Mouse (Mus musculus): ENCODE results near the gene Ebf1. TPM values are rescaled to one million over a fixed set of nuclear protein-coding genes. Genes with fewer than 3 reads are reported as not detected.

The Ebf1 gene
- polyA plus RNA-seq, 1 experiment from 2014 or later, result 7.9 TPM

- WGBS, result 69% methylated on average over 7 of the region's 7 CpGs
Observed at GRCm38 (mm10) chr11:44717636-44718035, 100.5 kb downstream of the Ebf1 start.

DNA sequence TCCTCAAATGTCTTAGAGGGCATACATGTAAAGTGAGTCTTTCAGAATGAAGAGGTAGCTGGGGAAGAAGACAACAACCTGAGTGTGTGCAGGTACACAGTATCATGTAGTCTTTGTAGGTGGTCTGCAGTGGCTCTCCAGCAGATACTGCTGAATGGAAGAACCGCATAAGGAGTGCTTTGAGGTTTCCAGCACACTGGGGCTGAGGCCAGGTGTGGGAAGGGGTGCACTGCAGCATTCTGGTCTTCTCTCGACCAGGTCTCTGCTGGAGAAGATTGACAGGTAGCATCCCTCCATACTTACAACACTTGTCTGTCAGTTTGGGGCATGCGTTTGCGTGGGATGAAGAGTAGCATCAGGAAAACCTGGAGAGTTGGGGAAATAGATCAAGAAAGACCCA is 104.9 kb downstream of the Ebf1 start:
- Histone ChIP-seq H3K4me3 (ENCODE audit: low read length) (no peak overlapping the region), H3K36me3 (ENCODE audit: control insufficient read depth, insufficient read depth, low read length) (no peaks in the 10 kb centered on the region), H3K4me1 (ENCODE audit: control insufficient read depth, insufficient read depth, low read length) (no peaks in the 10 kb centered on the region), H3K4me2 (ENCODE audit: low read depth, low read length) (no peak overlapping the region), H3K9ac (ENCODE audit: low read depth, low read length) (no peak overlapping the region), H3K27ac (ENCODE audit: low read length) (no peak overlapping the region), H3K9me3 (ENCODE audit: control insufficient read depth, low read length) (no peaks in the 10 kb centered on the region), H3K27me3 (replicated peaks; ENCODE audit: control insufficient read depth, insufficient read depth, low read length) (no peaks in the 10 kb centered on the region)
- no peak for ATAC-seq
- 89% methylated on average over 4 of the region's 4 CpGs for WGBS

More at GRCm38 (mm10) chr11:44717636-44718035, 100.5 kb downstream of the Ebf1 start:
- no peaks in the 10 kb centered on the region for H3K27me3 ChIP-seq (replicated peaks; ENCODE audit: control insufficient read depth, insufficient read depth, low read length)
- no peak for ATAC-seq
- H3K4me3 ChIP-seq (ENCODE audit: low read length), result no peak overlapping the region
- no peak overlapping the region for H3K27ac ChIP-seq (ENCODE audit: low read length)
- no peak overlapping the region for H3K4me2 ChIP-seq (ENCODE audit: low read depth, low read length)
- H3K4me1 ChIP-seq (ENCODE audit: control insufficient read depth, insufficient read depth, low read length), result no peaks in the 10 kb centered on the region
- no peaks in the 10 kb centered on the region for H3K36me3 ChIP-seq (ENCODE audit: control insufficient read depth, insufficient read depth, low read length)
- no peak overlapping the region for H3K9ac ChIP-seq (ENCODE audit: low read depth, low read length)
- no peaks in the 10 kb centered on the region for H3K9me3 ChIP-seq (ENCODE audit: control insufficient read depth, low read length)

DNA sequence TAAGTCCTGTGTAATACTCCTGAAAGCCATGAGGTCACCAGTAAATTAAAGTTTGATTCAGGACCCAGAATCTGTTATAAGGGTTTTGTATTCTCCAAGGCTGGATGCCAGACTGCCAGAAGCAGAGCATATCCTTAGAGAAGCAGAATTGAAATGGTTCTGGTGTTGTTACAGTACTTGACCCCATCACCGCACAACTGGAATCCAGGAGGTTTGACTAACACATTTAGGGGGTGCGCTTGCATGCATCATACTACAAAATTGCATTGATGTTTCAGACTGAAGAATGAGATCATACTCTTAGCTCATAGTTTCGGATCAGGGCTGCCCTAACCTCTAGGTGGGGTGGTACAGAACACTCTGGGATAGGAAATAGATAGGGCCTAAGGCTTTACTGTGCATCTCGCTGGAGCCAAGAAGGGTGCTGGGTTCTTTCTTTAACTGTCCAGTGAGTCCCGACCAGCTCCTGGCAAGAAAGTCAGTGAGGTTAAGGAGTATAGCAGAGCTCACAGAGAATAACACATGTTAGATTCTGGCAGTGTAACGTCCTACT is 106.9 kb downstream of the Ebf1 start:
- H3K27ac ChIP-seq (ENCODE audit: low read length), result no peak overlapping the region
- no peaks in the 10 kb centered on the region for H3K9me3 ChIP-seq (ENCODE audit: control insufficient read depth, low read length)
- no peak overlapping the region for H3K9ac ChIP-seq (ENCODE audit: low read depth, low read length)
- no peak overlapping the region for H3K4me2 ChIP-seq (ENCODE audit: low read depth, low read length)
- H3K27me3 ChIP-seq (replicated peaks; ENCODE audit: control insufficient read depth, insufficient read depth, low read length), result no peaks in the 10 kb centered on the region
- H3K4me1 ChIP-seq (ENCODE audit: control insufficient read depth, insufficient read depth, low read length), result no peaks in the 10 kb centered on the region
- ATAC-seq, result no peak
- no peak overlapping the region for H3K4me3 ChIP-seq (ENCODE audit: low read length)
- no peaks in the 10 kb centered on the region for H3K36me3 ChIP-seq (ENCODE audit: control insufficient read depth, insufficient read depth, low read length)
- 84% methylated on average over 6 of the region's 6 CpGs for WGBS

- Histone ChIP-seq H3K27me3 (replicated peaks; ENCODE audit: control insufficient read depth, insufficient read depth, low read length) (no peaks in the 10 kb centered on the region), H3K9ac (ENCODE audit: low read depth, low read length) (no peak overlapping the region), H3K36me3 (ENCODE audit: control insufficient read depth, insufficient read depth, low read length) (no peaks in the 10 kb centered on the region), H3K27ac (ENCODE audit: low read length) (no peak overlapping the region), H3K4me2 (ENCODE audit: low read depth, low read length) (no peak overlapping the region), H3K4me1 (ENCODE audit: control insufficient read depth, insufficient read depth, low read length) (no peaks in the 10 kb centered on the region), H3K9me3 (ENCODE audit: control insufficient read depth, low read length) (no peaks in the 10 kb centered on the region), H3K4me3 (ENCODE audit: low read length) (no peak overlapping the region)
- ATAC-seq, result no peak
- 84% methylated on average over 5 of the region's 5 CpGs for WGBS
Observed at GRCm38 (mm10) chr11:44725732-44726131, 108.6 kb downstream of the Ebf1 start.

GRCm38 (mm10) chr11:44727376-44727775 is 110.3 kb downstream of the Ebf1 start:
- Histone ChIP-seq H3K4me1 (ENCODE audit: control insufficient read depth, insufficient read depth, low read length) (no peaks in the 10 kb centered on the region), H3K36me3 (ENCODE audit: control insufficient read depth, insufficient read depth, low read length) (no peaks in the 10 kb centered on the region), H3K9ac (ENCODE audit: low read depth, low read length) (no peak overlapping the region), H3K4me3 (ENCODE audit: low read length) (no peak overlapping the region), H3K27ac (ENCODE audit: low read length) (no peak overlapping the region), H3K4me2 (ENCODE audit: low read depth, low read length) (no peak overlapping the region), H3K27me3 (replicated peaks; ENCODE audit: control insufficient read depth, insufficient read depth, low read length) (no peaks in the 10 kb centered on the region), H3K9me3 (ENCODE audit: control insufficient read depth, low read length) (no peaks in the 10 kb centered on the region)
- ATAC-seq, result no peak
- WGBS, result 78% methylated on average over 3 of the region's 3 CpGs

DNA sequence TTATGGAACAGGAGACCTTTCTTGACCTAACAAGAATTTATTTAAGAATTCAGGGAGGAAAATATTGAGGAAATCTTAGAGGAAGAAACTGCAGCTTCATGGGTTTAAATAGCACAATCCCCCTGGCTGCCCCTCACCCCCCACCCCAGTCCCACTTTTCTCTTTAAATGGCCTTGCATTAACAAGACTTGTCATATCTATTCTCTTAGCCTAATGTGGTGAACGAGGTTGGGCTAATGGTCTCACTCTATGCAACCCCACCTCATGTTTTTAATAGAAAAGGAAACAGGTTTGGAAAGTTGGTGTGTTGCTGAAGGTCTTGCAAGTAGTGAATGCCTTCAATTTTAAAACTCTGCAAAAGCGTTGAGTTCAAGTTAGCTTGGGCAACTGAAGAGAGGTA is 110.7 kb downstream of the Ebf1 start:
- no peak overlapping the region for H3K4me2 ChIP-seq (ENCODE audit: low read depth, low read length)
- no peak overlapping the region for H3K9ac ChIP-seq (ENCODE audit: low read depth, low read length)
- H3K27me3 ChIP-seq (replicated peaks; ENCODE audit: control insufficient read depth, insufficient read depth, low read length), result no peaks in the 10 kb centered on the region
- H3K27ac ChIP-seq (ENCODE audit: low read length), result no peak overlapping the region
- no peak for ATAC-seq
- no peak overlapping the region for H3K4me3 ChIP-seq (ENCODE audit: low read length)
- no peaks in the 10 kb centered on the region for H3K36me3 ChIP-seq (ENCODE audit: control insufficient read depth, insufficient read depth, low read length)
- no peaks in the 10 kb centered on the region for H3K4me1 ChIP-seq (ENCODE audit: control insufficient read depth, insufficient read depth, low read length)
- H3K9me3 ChIP-seq (ENCODE audit: control insufficient read depth, low read length), result no peaks in the 10 kb centered on the region
- 85% methylated on average over 2 of the region's 2 CpGs for WGBS

DNA sequence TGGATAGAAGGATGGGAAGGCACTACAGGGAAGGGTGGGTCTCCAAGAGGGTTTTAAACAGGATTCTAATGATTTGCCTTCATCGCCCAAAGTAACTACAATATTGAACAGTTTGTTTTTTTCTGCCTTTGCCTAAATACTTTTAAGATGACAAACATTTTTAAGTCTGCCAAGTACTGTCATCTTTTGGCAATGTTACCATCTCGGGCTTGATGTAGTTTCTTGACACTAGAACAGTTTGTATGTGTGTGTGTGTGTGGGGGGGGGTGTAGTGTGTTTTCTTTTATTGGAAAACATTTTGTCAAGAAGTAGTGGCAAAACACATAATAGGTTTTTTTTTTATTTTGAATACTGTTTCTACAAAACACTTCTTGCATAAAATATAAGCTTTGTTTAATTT is 111.2 kb downstream of the Ebf1 start:
- no peak overlapping the region for H3K27ac ChIP-seq (ENCODE audit: low read length)
- H3K4me2 ChIP-seq (ENCODE audit: low read depth, low read length), result no peak overlapping the region
- H3K9me3 ChIP-seq (ENCODE audit: control insufficient read depth, low read length), result no peaks in the 10 kb centered on the region
- 82% methylated on average over 2 of the region's 2 CpGs for WGBS
- no peak for ATAC-seq
- H3K27me3 ChIP-seq (replicated peaks; ENCODE audit: control insufficient read depth, insufficient read depth, low read length), result no peaks in the 10 kb centered on the region
- no peaks in the 10 kb centered on the region for H3K36me3 ChIP-seq (ENCODE audit: control insufficient read depth, insufficient read depth, low read length)
- H3K4me3 ChIP-seq (ENCODE audit: low read length), result no peak overlapping the region
- no peaks in the 10 kb centered on the region for H3K4me1 ChIP-seq (ENCODE audit: control insufficient read depth, insufficient read depth, low read length)
- no peak overlapping the region for H3K9ac ChIP-seq (ENCODE audit: low read depth, low read length)

DNA sequence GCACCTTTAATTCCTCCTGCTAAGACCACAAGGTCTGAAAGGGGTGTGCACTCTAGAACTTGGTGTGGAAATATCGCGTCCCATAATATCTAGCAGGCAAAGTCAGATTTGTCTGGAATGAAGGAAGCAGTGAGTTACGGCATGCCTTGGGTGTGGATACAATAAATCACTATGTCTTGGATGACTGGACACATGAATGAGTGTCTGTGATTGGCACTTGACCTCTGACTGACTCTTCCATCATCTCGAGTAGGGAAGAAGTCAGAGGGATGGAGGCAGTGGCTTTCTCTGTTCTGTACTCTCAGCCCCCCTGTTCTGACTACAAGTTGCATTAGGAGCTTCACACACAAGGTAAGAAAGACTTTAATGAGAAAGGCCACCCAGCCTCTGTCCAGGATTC is 112.8 kb downstream of the Ebf1 start:
- 40% methylated on average over 4 of the region's 4 CpGs for WGBS
- Histone ChIP-seq H3K27ac (ENCODE audit: low read length) (no peak overlapping the region), H3K9ac (ENCODE audit: low read depth, low read length) (no peak overlapping the region), H3K36me3 (ENCODE audit: control insufficient read depth, insufficient read depth, low read length) (no peaks in the 10 kb centered on the region), H3K9me3 (ENCODE audit: control insufficient read depth, low read length) (no peaks in the 10 kb centered on the region), H3K4me1 (ENCODE audit: control insufficient read depth, insufficient read depth, low read length) (no peaks in the 10 kb centered on the region), H3K4me2 (ENCODE audit: low read depth, low read length) (no peak overlapping the region), H3K4me3 (ENCODE audit: low read length) (no peak overlapping the region), H3K27me3 (replicated peaks; ENCODE audit: control insufficient read depth, insufficient read depth, low read length) (no peaks in the 10 kb centered on the region)
- ATAC-seq, result no peak

DNA sequence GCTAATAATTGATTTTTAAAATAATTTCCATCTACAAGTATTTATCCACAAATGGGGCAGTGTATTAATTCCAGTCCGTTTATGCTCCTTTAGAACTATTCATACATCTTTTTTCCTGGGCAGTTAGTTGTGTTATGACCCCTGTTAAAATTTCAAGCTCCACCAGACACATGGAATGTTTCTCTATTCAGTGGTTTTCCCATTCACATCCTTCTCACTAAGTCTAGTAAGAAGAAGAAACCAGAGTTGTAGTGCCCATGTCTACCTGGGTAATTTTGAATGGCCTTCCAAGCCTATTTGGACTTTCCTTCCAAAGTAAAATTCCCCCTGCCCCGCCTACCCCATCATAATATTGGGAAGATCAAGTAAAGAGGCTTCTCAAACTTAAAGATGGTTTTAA is 114.6 kb downstream of the Ebf1 start:
- no peak overlapping the region for H3K4me2 ChIP-seq (ENCODE audit: low read depth, low read length)
- 87% methylated on average over 2 of the region's 2 CpGs for WGBS

DNA sequence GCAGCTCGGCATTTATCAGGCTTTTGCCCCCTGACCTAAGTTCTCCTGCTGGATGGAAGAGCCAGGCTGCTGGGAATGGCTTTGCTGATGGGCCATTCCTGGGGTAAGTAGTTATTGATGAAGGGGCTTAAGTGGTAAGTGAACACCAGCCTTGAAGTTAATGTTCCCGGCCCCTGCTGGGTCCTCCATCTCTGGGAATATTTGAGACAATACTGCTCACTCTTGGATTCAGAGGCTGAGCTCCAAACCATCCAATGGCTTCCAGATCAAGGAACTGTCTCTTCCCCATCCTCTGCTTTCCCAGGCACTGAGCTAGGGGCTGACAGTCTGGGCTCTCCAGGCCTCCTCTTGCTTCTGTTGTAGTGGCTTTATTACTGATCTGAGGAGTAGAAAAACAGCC is 116.2 kb downstream of the Ebf1 start:
- no peak overlapping the region for H3K4me2 ChIP-seq (ENCODE audit: low read depth, low read length)
- H3K9me3 ChIP-seq (ENCODE audit: control insufficient read depth, low read length), result no peaks in the 10 kb centered on the region
- H3K9ac ChIP-seq (ENCODE audit: low read depth, low read length), result no peak overlapping the region
- 56% methylated on average over 2 of the region's 2 CpGs for WGBS
- no peak overlapping the region for H3K4me3 ChIP-seq (ENCODE audit: low read length)
- H3K27me3 ChIP-seq (replicated peaks; ENCODE audit: control insufficient read depth, insufficient read depth, low read length), result no peaks in the 10 kb centered on the region
- ATAC-seq, result no peak
- H3K36me3 ChIP-seq (ENCODE audit: control insufficient read depth, insufficient read depth, low read length), result no peaks in the 10 kb centered on the region
- H3K4me1 ChIP-seq (ENCODE audit: control insufficient read depth, insufficient read depth, low read length), result no peaks in the 10 kb centered on the region
- no peak overlapping the region for H3K27ac ChIP-seq (ENCODE audit: low read length)

More for the DNA sequence above, 114.6 kb downstream of the Ebf1 start:
- Histone ChIP-seq H3K36me3 (ENCODE audit: control insufficient read depth, insufficient read depth, low read length) (no peaks in the 10 kb centered on the region), H3K27me3 (replicated peaks; ENCODE audit: control insufficient read depth, insufficient read depth, low read length) (no peaks in the 10 kb centered on the region), H3K27ac (ENCODE audit: low read length) (no peak overlapping the region), H3K4me3 (ENCODE audit: low read length) (no peak overlapping the region), H3K4me1 (ENCODE audit: control insufficient read depth, insufficient read depth, low read length) (no peaks in the 10 kb centered on the region), H3K9me3 (ENCODE audit: control insufficient read depth, low read length) (no peaks in the 10 kb centered on the region), H3K9ac (ENCODE audit: low read depth, low read length) (no peak overlapping the region)
- no peak for ATAC-seq
